ENCODE assay signal across 8 mouse cellular contexts in the genomic region with DNA sequence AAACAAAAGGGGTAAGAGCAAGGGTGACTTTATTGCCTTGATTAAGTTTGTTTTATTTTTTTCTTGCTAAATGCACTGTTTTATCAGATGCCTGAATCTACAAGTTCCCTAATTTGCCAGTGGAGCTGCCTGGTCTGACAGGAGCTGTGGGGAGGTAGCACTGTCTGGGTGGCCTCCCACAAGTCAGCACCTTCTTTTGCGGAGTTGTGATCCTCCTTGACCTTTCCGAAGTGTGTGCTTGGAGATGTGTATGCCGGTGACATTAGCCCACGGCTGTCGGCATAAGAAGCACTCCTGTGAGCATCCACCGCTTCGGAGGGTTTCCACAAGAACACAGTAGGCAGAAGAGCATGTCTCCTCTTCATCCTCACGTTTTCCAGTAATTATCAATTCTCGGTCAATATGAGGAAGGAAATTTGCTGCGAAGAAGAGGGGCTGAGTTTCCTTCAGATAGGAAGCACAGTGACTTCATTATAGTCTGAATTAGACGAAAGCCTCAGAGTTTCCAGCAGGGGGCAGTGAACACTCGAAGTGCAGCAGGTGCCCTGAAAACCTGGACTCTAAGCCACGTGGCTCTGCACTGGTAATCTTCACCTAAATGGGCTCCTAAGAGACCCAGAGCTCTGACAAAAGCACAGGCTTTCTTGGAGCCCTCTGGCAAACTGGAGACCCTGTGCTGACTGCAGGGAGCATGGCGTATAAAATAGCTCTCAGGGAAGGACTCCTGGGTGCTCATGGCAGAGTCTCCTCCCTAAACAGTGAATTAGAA.
DNase-seq lines count a peak whose midpoint lies in the region; ATAC-seq and TF ChIP-seq lines count a peak whose summit lies in the region.

No protein-coding gene starts in this region.

- H3K9ac ChIP-seq in midbrain, embryonic 11.5 days (ENCODE audit: low read length) = no peak overlapping the region

- no peak for DNase-seq in frontal cortex, postnatal 25 days (ENCODE audit: low spot score in 2 of 2)
- peak; percentile 68 for DNase-seq in forebrain, embryonic 10.5 days (ENCODE audit: extremely low spot score, low spot score)
- DNase-seq in heart, postnatal 36 days = peak; percentile 57 to 59
- DNase-seq in layer of hippocampus, adult 2 months (ENCODE audit: low spot score in 2 of 2) = peak; percentile 66 to 70
- peak; percentile 87 for DNase-seq in midbrain, embryonic 11.5 days (ENCODE audit: low spot score, missing footprints)
- peak; percentile 60 for DNase-seq in testis, postnatal 10 days (ENCODE audit: low spot score)

- WGBS in forebrain, embryonic 10.5 days = 47% methylated on average over 14 of the region's 14 CpGs
- WGBS in midbrain, embryonic 11.5 days = 49% methylated on average over 14 of the region's 14 CpGs

- peak; percentile 66 for ATAC-seq in frontal cortex, adult (ENCODE audit: low TSS enrichment)
- ATAC-seq in midbrain, embryonic 11.5 days (ENCODE audit: low FRiP score) = peak; percentile 62

- 0 out of 2 replicates have a peak, but pooled peaks have one; percentile 18 for TF ChIP-seq CTCF in bone marrow macrophage, adult 2 months (IDR thresholded peaks at IDR 0.05; ENCODE audit: low read depth, low read length)
- TF ChIP-seq CTCF in layer of hippocampus, adult 2 months (conservative IDR thresholded peaks at IDR 0.05) = peak; percentile 87

- no peaks in the 10 kb centered on the region for H3K36me3 ChIP-seq in forebrain, embryonic 10.5 days (replicated peaks)
- H3K36me3 ChIP-seq in midbrain, embryonic 11.5 days (ENCODE audit: control insufficient read depth, insufficient read depth, low read length) = no peaks in the 10 kb centered on the region

- H3K4me1 ChIP-seq in bone marrow macrophage, adult 2 months (ENCODE audit: control insufficient read depth, insufficient read depth, low read length) = no peaks in the 10 kb centered on the region
- H3K4me1 ChIP-seq in forebrain, embryonic 10.5 days = peaks cover 7% of the 10 kb centered on the region; the same call in 1 of the 2 replicates
- no peaks in the 10 kb centered on the region for H3K4me1 ChIP-seq in midbrain, embryonic 11.5 days (ENCODE audit: control insufficient read depth, insufficient read depth, low read length)

- no peak overlapping the region for H3K27ac ChIP-seq in bone marrow macrophage, adult 2 months (ENCODE audit: insufficient read depth, low read depth, low read length)
- H3K27ac ChIP-seq in forebrain, embryonic 10.5 days = peak overlapping the region; percentile 66
- H3K27ac ChIP-seq in layer of hippocampus, adult 2 months = peak overlapping the region; percentile 81
- H3K27ac ChIP-seq in midbrain, embryonic 11.5 days (ENCODE audit: low read depth, low read length) = no peak overlapping the region

- TF ChIP-seq POLR2A in bone marrow macrophage, adult 2 months (IDR thresholded peaks at IDR 0.05; ENCODE audit: borderline replicate concordance, low read depth, low read length) = no peak

- intact Hi-C loops in heart, postnatal 36 days (cut with DNase I) = loop anchor here (1.0 to 2.0 kb wide), 3 partner anchors 35 to 208 kb away; no protein-coding TSS in a partner anchor

- H3K4me3 ChIP-seq in bone marrow macrophage, adult 2 months (ENCODE audit: insufficient read depth, low read length) = no peak overlapping the region
- H3K4me3 ChIP-seq in forebrain, embryonic 10.5 days = no peak overlapping the region
- no peak overlapping the region for H3K4me3 ChIP-seq in layer of hippocampus, adult 2 months
- H3K4me3 ChIP-seq in midbrain, embryonic 11.5 days (ENCODE audit: low read depth, low read length) = no peak overlapping the region

- H3K4me2 ChIP-seq in midbrain, embryonic 11.5 days = no peak overlapping the region

- H3K27me3 ChIP-seq in forebrain, embryonic 10.5 days (ENCODE audit: poor library complexity, severe bottlenecking) = peaks cover 10% of the 10 kb centered on the region
- H3K27me3 ChIP-seq in midbrain, embryonic 11.5 days (ENCODE audit: control insufficient read depth, insufficient read depth, low read length) = no peaks in the 10 kb centered on the region

- no peaks in the 10 kb centered on the region for H3K9me3 ChIP-seq in forebrain, embryonic 10.5 days
- no peaks in the 10 kb centered on the region for H3K9me3 ChIP-seq in midbrain, embryonic 11.5 days (ENCODE audit: control insufficient read depth, low read length)

Comparison
In these comparisons a context has a peak if more than half of its experiments do, and no peak if none do; other contexts are left out.
1. DNase-seq: peak in forebrain, embryonic 10.5 days (single experiment), heart, postnatal 36 days (2 of 2), layer of hippocampus, adult 2 months (2 of 2), midbrain, embryonic 11.5 days (single experiment) and testis, postnatal 10 days (single experiment); none in frontal cortex, postnatal 25 days (0 of 2).
2. H3K27ac ChIP-seq: peak in forebrain, embryonic 10.5 days (single experiment) and layer of hippocampus, adult 2 months (single experiment); none in bone marrow macrophage, adult 2 months (single experiment) and midbrain, embryonic 11.5 days (single experiment).